Mouse (Mus musculus) lung, postnatal 0 days (tissue): ENCODE data around the gene Apoc1. TPM values are rescaled to one million over a fixed set of nuclear protein-coding genes. Genes with fewer than 3 reads are reported as not detected.

Experiments used
- ATAC-seq: fragments of 200-750 bp; cut with Nextera tagmentation; 2 replicates; pipeline ENCODE4 v1.8.0; 2017; ENCODE audit warnings: moderate library complexity
- DNase-seq: peaks from one replicate; pipeline ENCODE4 v3.0.0-alpha.2; 2016; ENCODE audit warnings: low spot score
- H3K27ac ChIP-seq: fragments of 300-500 bp; sonication (generic); 2 replicates; pipeline ENCODE4 v1.5.1; 2014; ENCODE audit warnings: antibody characterized with exemption, mild to moderate bottlenecking, low read length, mixed read lengths
- H3K27me3 ChIP-seq: fragments of 300-500 bp; sonication (generic); replicated peaks from 2 replicates; pipeline ENCODE4 v1.6.1; 2014; ENCODE audit warnings: low read length, mixed read lengths; ENCODE audit not compliant: insufficient read depth
- H3K36me3 ChIP-seq: fragments of 300-500 bp; sonication (generic); 2 replicates; pipeline ENCODE4 v1.6.1; 2014; ENCODE audit warnings: low read length, mixed read lengths; ENCODE audit not compliant: insufficient read depth
- H3K4me1 ChIP-seq: fragments of 300-500 bp; sonication (generic); 2 replicates; pipeline ENCODE4 v1.6.1; 2014; ENCODE audit warnings: antibody characterized with exemption, low read depth, low read length, mixed read lengths; ENCODE audit not compliant: insufficient read depth
- H3K4me2 ChIP-seq: fragments of 300-500 bp; sonication (generic); replicated peaks from 2 replicates; pipeline ENCODE4 v1.6.1; 2014; ENCODE audit warnings: low read depth, mild to moderate bottlenecking, low read length, moderate library complexity, mixed read lengths
- H3K4me3 ChIP-seq: fragments of 300-500 bp; sonication (generic); 2 replicates; pipeline ENCODE4 v1.5.1; 2014; ENCODE audit warnings: low read depth, low read length
- H3K9ac ChIP-seq: fragments of 300-500 bp; sonication (generic); replicated peaks from 2 replicates; pipeline ENCODE4 v1.6.1; 2014; ENCODE audit warnings: low read depth, mild to moderate bottlenecking
- H3K9me3 ChIP-seq: fragments of 300-500 bp; sonication (generic); 2 replicates; pipeline ENCODE4 v1.6.1; 2016; ENCODE audit warnings: low read length, mixed read lengths
- CTCF ChIP-seq: IDR thresholded peaks from 2 replicates; pipeline ENCODE4 v1.5.1; 2016; ENCODE audit warnings: antibody characterized with exemption, mild to moderate bottlenecking
- EP300 ChIP-seq: IDR thresholded peaks from 2 replicates; pipeline ENCODE4 v1.6.1; 2016; ENCODE audit warnings: antibody characterized with exemption, mild to moderate bottlenecking, control low read depth
- WGBS: fragments of 180-500 bp; shearing (Covaris S2); extraction: QIAGEN DNeasy Blood & Tissue Kit; methylation state at CpG from one replicate; pipeline ENCODE4 v1.1.7; 2014; 5-methylcytosine and 5-hydroxymethylcytosine counted together
- polyA plus RNA-seq: library from polyadenylated mRNA; unstranded; fragments of >200 nt; fragmentation: Nextera tagmentation; extraction: Ambion mirVana; gene quantifications from 2 replicates; pipeline ENCODE4 v1.2.1, GENCODE M21; 2015

Gene Apoc1
- polyA plus RNA-seq, 1 experiment from 2014 or later, result 63.8 TPM

DNA sequence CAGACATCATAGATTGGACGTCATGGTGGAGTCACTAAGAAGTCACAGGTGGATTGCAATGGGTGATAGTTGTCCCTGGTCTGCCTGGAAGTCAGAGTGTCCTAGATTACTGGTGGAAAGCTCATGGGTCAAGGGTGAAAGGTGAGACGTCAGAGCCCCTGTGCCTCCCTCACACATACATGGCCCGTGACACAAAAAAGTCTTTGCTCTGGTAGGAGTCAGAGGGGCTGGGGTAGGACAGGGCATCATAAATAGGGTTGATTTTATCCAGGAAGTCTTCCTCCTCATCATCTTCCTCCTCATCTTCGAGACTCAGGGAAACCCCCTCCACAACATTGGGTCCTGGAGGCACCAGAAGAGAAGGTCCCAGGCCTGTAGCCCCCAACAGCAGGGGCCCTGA, 24.9 kb upstream of the Apoc1 start:
- 0 out of 2 replicates have a peak, but pooled peaks cover 8% of the 10 kb centered on the region for H3K36me3 ChIP-seq
- DNase-seq, result no peak
- no peak for TF ChIP-seq EP300
- no peak for TF ChIP-seq CTCF

DNA sequence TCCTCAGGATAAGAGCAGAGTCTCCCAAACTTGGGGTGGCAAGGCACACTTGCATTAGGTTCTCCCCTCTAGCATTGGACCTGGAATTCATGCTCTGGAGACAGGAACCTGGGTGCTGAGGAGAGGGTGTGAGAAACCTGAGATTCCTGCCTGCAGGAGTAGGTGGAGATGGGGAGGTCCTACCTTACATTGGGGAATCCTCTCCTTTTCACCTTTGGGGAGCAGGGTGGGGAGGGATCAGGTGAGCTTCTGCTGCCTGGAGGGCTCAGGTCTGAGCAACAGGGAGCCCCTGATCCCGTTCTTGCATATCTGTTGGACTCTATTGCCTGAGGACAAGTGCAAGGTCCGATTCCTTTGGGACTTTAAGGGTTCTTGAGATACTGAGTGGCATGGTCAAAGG, 24.4 kb upstream of the Apoc1 start:
- H3K9ac ChIP-seq, result no peak overlapping the region

More for the DNA sequence above, 24.9 kb upstream of the Apoc1 start:
- no peak overlapping the region for H3K4me3 ChIP-seq
- no peak overlapping the region for H3K27ac ChIP-seq
- no peaks in the 10 kb centered on the region for H3K9me3 ChIP-seq
- H3K4me2 ChIP-seq, result no peak overlapping the region
- no peaks in the 10 kb centered on the region for H3K4me1 ChIP-seq
- H3K27me3 ChIP-seq, result no peaks in the 10 kb centered on the region
- ATAC-seq, result no peak
- WGBS, result 79% methylated on average over 4 of the region's 4 CpGs
- no peak overlapping the region for H3K9ac ChIP-seq

DNA sequence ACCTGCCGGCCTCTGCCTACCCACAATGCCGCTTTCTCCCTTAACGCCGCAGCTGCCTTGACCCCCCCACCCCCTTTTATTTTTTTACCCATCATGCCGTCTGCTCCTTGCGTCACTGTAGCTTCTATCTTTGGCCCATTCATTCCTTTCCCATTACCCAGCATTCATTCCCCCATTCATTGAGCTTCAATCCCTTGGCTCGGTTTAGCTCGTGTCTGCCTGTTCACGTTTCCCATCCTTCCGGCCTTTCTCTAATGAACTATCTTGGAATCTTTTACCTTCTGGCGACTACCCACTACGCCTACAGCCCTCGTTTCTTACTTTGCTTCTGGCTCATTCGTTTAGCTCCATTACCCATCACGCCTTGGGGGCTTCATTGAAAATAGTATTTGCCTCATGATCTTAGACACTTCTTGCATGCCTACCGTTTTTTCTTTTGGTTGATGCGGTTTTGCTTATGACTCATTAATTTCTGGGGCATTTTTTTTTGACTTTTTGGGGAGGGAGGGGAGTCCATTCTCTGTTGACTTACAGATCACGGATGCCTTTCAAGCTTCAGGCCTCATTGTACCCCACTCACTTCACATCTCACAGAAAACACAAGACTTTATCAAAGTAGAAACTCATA, 23.7 kb upstream of the Apoc1 start:
- TF ChIP-seq CTCF (no peak), EP300 (peak; percentile 73; the same call in 1 of the 2 replicates)
- Histone ChIP-seq H3K27me3 (no peaks in the 10 kb centered on the region), H3K4me1 (no peaks in the 10 kb centered on the region), H3K9me3 (no peaks in the 10 kb centered on the region), H3K9ac (no peak overlapping the region), H3K4me3 (peak overlapping the region; percentile 37), H3K4me2 (peak overlapping the region; percentile 46), H3K27ac (peak overlapping the region; percentile 83), H3K36me3 (0 out of 2 replicates have a peak, but pooled peaks cover 16% of the 10 kb centered on the region)
- ATAC-seq, result peak; percentile 55
- 6% methylated on average over 17 of the region's 18 CpGs for WGBS
- no peak for DNase-seq

More for the DNA sequence above, 24.4 kb upstream of the Apoc1 start:
- Histone ChIP-seq H3K36me3 (0 out of 2 replicates have a peak, but pooled peaks cover 10% of the 10 kb centered on the region), H3K27me3 (no peaks in the 10 kb centered on the region), H3K4me1 (no peaks in the 10 kb centered on the region), H3K4me3 (no peak overlapping the region), H3K27ac (no peak overlapping the region), H3K9me3 (no peaks in the 10 kb centered on the region), H3K4me2 (no peak overlapping the region)
- WGBS, result 61% methylated on average over 2 of the region's 2 CpGs
- no peak for TF ChIP-seq CTCF
- no peak for TF ChIP-seq EP300
- no peak for ATAC-seq
- DNase-seq, result no peak

DNA sequence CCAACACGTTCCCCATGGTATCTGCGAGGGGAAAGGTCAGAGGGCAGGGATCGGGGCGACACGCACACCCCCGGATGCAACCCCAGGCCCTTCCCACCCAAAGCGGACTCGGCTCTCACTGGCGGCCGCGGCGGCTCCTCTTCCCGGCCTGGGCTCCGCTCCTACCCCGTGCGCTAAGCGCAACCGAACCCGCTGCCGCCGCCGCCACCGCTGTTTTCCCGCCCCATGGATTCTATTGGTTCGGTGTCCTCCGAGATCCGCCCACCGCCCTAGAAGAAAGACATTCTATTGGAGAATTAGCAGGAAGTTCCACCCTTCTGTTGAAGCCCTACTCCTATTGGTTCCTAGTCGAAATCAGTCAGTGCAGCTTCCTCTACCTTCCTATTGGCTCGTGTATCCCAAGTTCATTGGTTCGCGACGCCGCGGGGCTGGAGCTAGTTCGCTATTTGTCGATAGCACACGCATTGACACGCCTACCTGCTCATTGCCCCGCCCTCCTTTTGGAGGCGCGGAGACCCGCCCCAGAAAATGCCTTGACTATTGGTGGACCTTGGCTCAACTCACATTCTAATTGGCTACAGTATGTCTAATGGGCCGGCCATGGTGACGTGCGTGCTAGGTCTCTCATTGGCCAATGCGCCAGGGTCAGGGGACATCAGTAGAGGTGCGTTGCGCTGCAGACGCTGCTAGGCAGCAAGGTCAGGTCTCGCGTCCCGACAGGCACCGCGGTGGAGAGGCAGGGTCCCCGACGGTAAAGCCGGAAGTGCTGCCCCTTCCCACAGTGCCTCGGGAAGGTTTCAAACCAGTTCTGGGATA, 23.0 kb upstream of the Apoc1 start, which contains the start of gene Tomm40:
Gene Tomm40, minus strand, starts transcription at position 200 of the 816 bp plus-strand sequence.
- H3K4me3 ChIP-seq, result peak within 1 kb of the TSS; percentile 87
- H3K4me1 ChIP-seq, result no peaks in the 10 kb centered on the region
- no peaks in the 10 kb centered on the region for H3K27me3 ChIP-seq
- TF ChIP-seq EP300, result peak; percentile 50; the same call in 1 of the 2 replicates
- no peak for TF ChIP-seq CTCF
- ATAC-seq (peak; percentile 98), DNase-seq (peak; percentile 100)
- WGBS, result under 1% methylated on average over 53 of the region's 59 CpGs
- H3K9ac ChIP-seq, result peak within 1 kb of the TSS; percentile 87
- H3K36me3 ChIP-seq, result peaks cover 10% of the 10 kb centered on the region; the same call in 1 of the 2 replicates
- peak within 1 kb of the TSS; percentile 83 for H3K27ac ChIP-seq
- H3K4me2 ChIP-seq, result peak within 1 kb of the TSS; percentile 94
- no peaks in the 10 kb centered on the region for H3K9me3 ChIP-seq

DNA sequence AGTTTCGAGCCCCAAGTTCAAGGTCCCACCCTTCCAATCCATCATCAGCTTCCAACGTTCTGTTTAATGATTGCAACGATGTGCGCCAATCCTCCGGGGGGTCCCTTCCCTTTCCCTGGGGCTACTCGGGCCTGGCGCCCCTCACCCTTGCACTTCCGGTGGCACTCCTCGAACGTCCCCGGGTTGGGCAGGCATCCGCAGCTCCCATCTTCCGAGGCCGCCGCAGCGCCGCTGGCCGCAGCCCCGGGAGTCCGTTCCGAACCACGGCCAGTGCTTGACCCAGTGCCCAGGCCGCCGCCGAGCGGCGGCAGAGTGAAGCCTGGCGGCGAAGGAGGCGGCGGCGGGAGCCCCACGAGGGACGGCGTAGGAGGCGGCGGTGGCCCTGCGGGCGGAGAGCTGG, 22.4 kb upstream of the Apoc1 start:
- Histone ChIP-seq H3K4me3 (peak overlapping the region; percentile 87), H3K4me2 (peak overlapping the region; percentile 94), H3K4me1 (no peaks in the 10 kb centered on the region), H3K9me3 (no peaks in the 10 kb centered on the region), H3K36me3 (peaks cover 9% of the 10 kb centered on the region; the same call in 1 of the 2 replicates), H3K9ac (peak overlapping the region; percentile 87), H3K27ac (peak overlapping the region; percentile 74), H3K27me3 (no peaks in the 10 kb centered on the region)
- ATAC-seq, result no peak
- under 1% methylated on average over 37 of the region's 39 CpGs for WGBS
- TF ChIP-seq EP300 (no peak), CTCF (no peak)
- DNase-seq, result no peak

DNA sequence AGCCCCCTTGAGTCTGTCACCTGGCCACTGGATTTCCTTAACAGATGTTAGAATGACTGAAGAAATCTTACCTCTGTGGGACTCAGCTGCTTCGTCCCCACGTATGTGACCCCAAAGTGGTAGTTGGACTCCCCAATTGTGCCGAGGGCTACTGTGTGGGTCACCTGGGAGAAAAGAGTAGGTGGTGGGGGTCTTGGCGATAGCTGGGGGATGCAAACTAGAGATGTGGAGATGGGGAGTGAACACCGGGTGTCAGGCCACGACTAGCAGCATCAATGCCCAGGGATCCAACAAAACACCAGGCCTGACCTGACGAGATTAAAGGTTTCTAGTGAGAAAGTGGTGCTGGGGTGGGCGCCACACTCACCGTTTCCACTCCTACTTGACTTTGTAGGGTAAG, 21.1 kb upstream of the Apoc1 start:
- no peak overlapping the region for H3K4me2 ChIP-seq
- no peak for ATAC-seq
- peaks cover 22% of the 10 kb centered on the region for H3K36me3 ChIP-seq

More for the DNA sequence above, 21.1 kb upstream of the Apoc1 start:
- no peak overlapping the region for H3K4me3 ChIP-seq
- TF ChIP-seq CTCF (no peak), EP300 (no peak)
- no peaks in the 10 kb centered on the region for H3K9me3 ChIP-seq
- H3K9ac ChIP-seq, result no peak overlapping the region
- WGBS, result 89% methylated on average over 9 of the region's 9 CpGs
- H3K27ac ChIP-seq, result no peak overlapping the region
- no peaks in the 10 kb centered on the region for H3K27me3 ChIP-seq
- no peaks in the 10 kb centered on the region for H3K4me1 ChIP-seq
- DNase-seq, result no peak
